In the genomic region with DNA sequence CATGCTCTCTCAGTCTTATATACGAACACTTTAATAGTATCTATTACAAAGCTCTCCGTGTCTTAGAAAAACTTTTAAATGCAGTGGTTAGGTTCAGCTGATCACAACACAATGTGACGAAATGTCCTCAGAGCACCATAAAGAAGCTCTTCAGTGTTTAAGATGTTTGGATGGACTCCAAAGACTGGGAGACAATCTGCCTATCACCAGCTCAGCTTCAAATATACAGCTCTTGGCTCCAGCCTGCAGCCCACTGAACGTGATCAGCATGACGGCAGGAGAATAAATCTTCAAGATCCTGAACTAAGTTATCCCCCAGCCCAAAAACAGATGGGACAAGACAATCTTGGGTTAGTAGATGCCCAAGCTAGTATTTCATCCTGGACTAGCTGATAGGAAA, we compare ENCODE assay signal across 10 mouse cellular contexts.
"Had no signal": no experiment of that assay in that cellular context is flagged by ENCODE, and none has a peak within 500 bp of the region (broad histone marks: within the 10 kb centered on the region; RNA-seq: fewer than 3 reads in every experiment).

No protein-coding gene starts in this region.

- H3K9ac ChIP-seq: limb, embryonic 15.5 days; liver, embryonic 12.5 days had no signal

- H3K9me3 ChIP-seq: limb, embryonic 15.5 days; liver, embryonic 12.5 days had no signal

- ATAC-seq: liver, embryonic 12.5 days had no signal

- H3K36me3 ChIP-seq: limb, embryonic 15.5 days; liver, embryonic 12.5 days had no signal

- DNase-seq: kidney, adult 11 months; kidney, adult 9 months; midbrain, embryonic 14.5 days; retina, postnatal 1 day; right cerebral cortex, postnatal 4 days; spleen, adult 18-20 months; thymus, adult 18-20 months; thymus, postnatal 14 days had no signal

- H3K4me1 ChIP-seq: limb, embryonic 15.5 days; liver, embryonic 12.5 days had no signal

- H3K27ac ChIP-seq: limb, embryonic 15.5 days; liver, embryonic 12.5 days had no signal

- H3K27me3 ChIP-seq: limb, embryonic 15.5 days had no signal

- H3K4me3 ChIP-seq: limb, embryonic 15.5 days; liver, embryonic 12.5 days had no signal

- H3K4me2 ChIP-seq: limb, embryonic 15.5 days; liver, embryonic 12.5 days had no signal
